Mouse (Mus musculus): Measurements from ENCODE around the gene Fam160a1. TPM values are rescaled to one million over a fixed set of nuclear protein-coding genes. Genes with fewer than 3 reads are reported as not detected.

Gene Fam160a1
- total and polyA plus RNA-seq, 3 experiments: 25.0 to 68.1 (median 47.0) TPM

DNA sequence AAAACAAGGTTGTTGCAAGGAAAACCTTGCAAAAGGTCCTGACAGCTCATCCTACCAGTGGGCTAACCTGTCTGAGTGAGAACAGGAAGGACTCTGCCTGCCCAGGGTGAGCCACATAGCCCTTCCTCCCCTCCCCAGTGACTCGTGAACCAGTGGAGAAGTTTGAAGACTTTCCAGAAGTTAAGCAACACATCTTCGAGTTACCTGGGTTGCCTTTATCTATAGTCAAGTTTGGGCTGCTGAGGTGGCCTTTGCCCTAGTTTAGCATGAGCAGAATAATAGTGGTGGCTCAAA lies 182.0 kb downstream of the Fam160a1 start:
- H3K27ac ChIP-seq: no peak overlapping the region
- peaks cover 4% of the 10 kb centered on the region; the same call in 1 of the 2 replicates for H3K4me1 ChIP-seq (ENCODE audit: control insufficient read depth, insufficient read depth, low read length)
- H3K36me3 ChIP-seq (ENCODE audit: control insufficient read depth, insufficient read depth, low read length): no peaks in the 10 kb centered on the region; the same call in 1 of the 2 replicates
- TF ChIP-seq EP300 (IDR thresholded peaks at IDR 0.05; ENCODE audit: insufficient read depth, low read depth, low read length): no peak
- no peak for TF ChIP-seq CTCF (IDR thresholded peaks at IDR 0.05)
- no peak for TF ChIP-seq POLR2A (IDR thresholded peaks at IDR 0.05; ENCODE audit: insufficient read depth, low read depth, low read length)
- no peaks in the 10 kb centered on the region for H3K27me3 ChIP-seq (ENCODE audit: control insufficient read depth, insufficient read depth, low read length)
- H3K4me3 ChIP-seq: no peak overlapping the region
- DNase-seq: no peak
- H3K79me2 ChIP-seq (replicated peaks; ENCODE audit: control insufficient read depth, insufficient read depth, low read length): no peaks in the 10 kb centered on the region
- 46% methylated on average over 2 of the region's 2 CpGs for WGBS
- intact Hi-C loops (cut with DNase I): no loop called here
- H3K9ac ChIP-seq (ENCODE audit: low read depth, low read length): no peak overlapping the region

DNA sequence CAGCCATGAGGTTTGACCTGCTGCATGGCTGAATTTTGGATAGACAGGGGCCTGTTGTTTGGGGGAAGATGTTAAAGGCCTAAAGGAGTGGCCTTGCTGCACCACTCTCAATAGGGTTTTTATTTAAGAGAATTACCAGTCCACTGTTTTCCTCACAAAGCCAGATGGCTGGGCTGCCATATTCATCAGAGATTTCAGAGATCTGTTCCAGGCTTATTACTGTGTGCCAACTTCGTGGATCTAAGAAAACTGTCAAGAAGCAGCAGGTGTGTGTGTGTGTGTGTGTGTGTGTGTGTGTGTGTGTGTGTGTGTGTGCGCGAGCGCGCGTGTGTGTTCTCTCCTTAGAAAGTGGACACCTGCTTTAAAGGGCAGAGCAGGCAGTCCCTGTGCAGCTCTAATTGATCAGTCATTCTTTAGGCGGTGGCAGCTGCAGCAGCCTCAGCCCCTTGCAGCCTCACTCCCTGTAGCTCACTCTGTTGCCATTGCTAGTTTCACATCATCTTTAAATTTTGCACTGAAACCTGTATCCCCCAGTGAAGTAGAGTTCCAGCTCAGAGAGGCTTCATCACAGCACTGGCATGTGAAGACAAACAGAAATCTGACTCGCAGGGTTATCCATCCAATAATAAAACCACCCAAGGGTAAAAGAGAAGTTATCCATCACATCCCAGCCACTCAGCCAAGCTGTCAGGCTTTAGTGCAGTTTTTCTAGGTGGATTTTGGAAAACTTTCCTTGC lies 182.5 kb downstream of the Fam160a1 start:
- Histone ChIP-seq H3K9ac (ENCODE audit: low read depth, low read length) (no peak overlapping the region), H3K27ac (no peak overlapping the region)
- intact Hi-C loops (cut with DNase I): no loop called here

GRCm38 (mm10) chr3:85633733-85634132 lies 183.4 kb downstream of the Fam160a1 start:
- TF ChIP-seq POLR2A (IDR thresholded peaks at IDR 0.05; ENCODE audit: insufficient read depth, low read depth, low read length): no peak
- no peak for TF ChIP-seq EP300 (IDR thresholded peaks at IDR 0.05; ENCODE audit: insufficient read depth, low read depth, low read length)
- no peak for TF ChIP-seq CTCF (IDR thresholded peaks at IDR 0.05)
- no peaks in the 10 kb centered on the region for H3K27me3 ChIP-seq (ENCODE audit: control insufficient read depth, insufficient read depth, low read length)
- H3K4me3 ChIP-seq: no peak overlapping the region
- intact Hi-C loops (cut with DNase I): no loop called here
- DNase-seq: no peak
- H3K79me2 ChIP-seq (replicated peaks; ENCODE audit: control insufficient read depth, insufficient read depth, low read length): no peaks in the 10 kb centered on the region
- no peak overlapping the region for H3K27ac ChIP-seq
- 75% methylated on average over 2 of the region's 2 CpGs for WGBS
- H3K9ac ChIP-seq (ENCODE audit: low read depth, low read length): no peak overlapping the region
- H3K36me3 ChIP-seq (ENCODE audit: control insufficient read depth, insufficient read depth, low read length): no peaks in the 10 kb centered on the region; the same call in 1 of the 2 replicates
- H3K4me1 ChIP-seq (ENCODE audit: control insufficient read depth, insufficient read depth, low read length): peaks cover 4% of the 10 kb centered on the region; the same call in 1 of the 2 replicates

More for the DNA sequence above, 182.5 kb downstream of the Fam160a1 start:
- Histone ChIP-seq H3K36me3 (ENCODE audit: control insufficient read depth, insufficient read depth, low read length) (no peaks in the 10 kb centered on the region; the same call in 1 of the 2 replicates), H3K79me2 (replicated peaks; ENCODE audit: control insufficient read depth, insufficient read depth, low read length) (no peaks in the 10 kb centered on the region), H3K27me3 (ENCODE audit: control insufficient read depth, insufficient read depth, low read length) (no peaks in the 10 kb centered on the region), H3K4me1 (ENCODE audit: control insufficient read depth, insufficient read depth, low read length) (peaks cover 4% of the 10 kb centered on the region; the same call in 1 of the 2 replicates), H3K4me3 (no peak overlapping the region)
- no peak for DNase-seq
- no peak for TF ChIP-seq POLR2A (IDR thresholded peaks at IDR 0.05; ENCODE audit: insufficient read depth, low read depth, low read length)
- TF ChIP-seq CTCF (IDR thresholded peaks at IDR 0.05): no peak
- no peak for TF ChIP-seq EP300 (IDR thresholded peaks at IDR 0.05; ENCODE audit: insufficient read depth, low read depth, low read length)
- 90% methylated on average over 8 of the region's 8 CpGs for WGBS

DNA sequence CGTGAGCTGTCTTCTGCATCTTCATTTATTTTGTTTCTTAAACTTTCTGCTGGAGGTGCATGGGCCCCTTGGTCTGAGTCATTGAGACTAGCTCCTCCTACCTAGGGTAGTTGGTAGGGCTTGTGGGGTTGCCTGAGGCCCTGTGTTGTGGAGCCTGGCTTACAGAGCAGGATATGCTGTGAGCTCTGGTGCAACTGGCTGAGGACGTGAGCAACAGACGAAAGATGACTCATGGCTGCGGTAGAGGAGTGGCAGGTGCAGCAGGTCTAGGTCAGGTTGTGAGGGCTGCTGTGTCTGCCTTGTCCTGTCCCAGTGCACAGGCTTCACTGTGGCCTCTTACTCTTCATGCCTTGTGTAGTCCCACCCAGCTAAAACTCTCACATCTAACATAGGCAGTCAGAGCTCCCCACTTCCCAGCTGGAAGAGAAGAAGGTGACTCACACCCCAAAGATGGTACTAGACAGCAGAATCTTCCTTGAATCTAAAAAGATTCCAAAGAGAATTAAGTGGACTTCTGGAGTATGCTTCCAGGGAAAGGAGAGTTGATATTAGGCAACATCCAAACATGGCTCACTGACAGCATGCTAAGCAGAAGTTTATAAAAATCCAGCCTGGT lies 187.1 kb downstream of the Fam160a1 start:
- Histone ChIP-seq H3K4me1 (ENCODE audit: control insufficient read depth, insufficient read depth, low read length) (no peaks in the 10 kb centered on the region), H3K36me3 (ENCODE audit: control insufficient read depth, insufficient read depth, low read length) (no peaks in the 10 kb centered on the region), H3K4me3 (no peak overlapping the region), H3K79me2 (replicated peaks; ENCODE audit: control insufficient read depth, insufficient read depth, low read length) (no peaks in the 10 kb centered on the region), H3K27me3 (ENCODE audit: control insufficient read depth, insufficient read depth, low read length) (no peaks in the 10 kb centered on the region), H3K27ac (no peak overlapping the region), H3K9ac (ENCODE audit: low read depth, low read length) (no peak overlapping the region)
- intact Hi-C loops (cut with DNase I): no loop called here
- 94% methylated on average over 4 of the region's 4 CpGs for WGBS
- TF ChIP-seq CTCF (IDR thresholded peaks at IDR 0.05) (no peak), EP300 (IDR thresholded peaks at IDR 0.05; ENCODE audit: insufficient read depth, low read depth, low read length) (no peak), POLR2A (IDR thresholded peaks at IDR 0.05; ENCODE audit: insufficient read depth, low read depth, low read length) (no peak)
- no peak for DNase-seq

- TF ChIP-seq CTCF (IDR thresholded peaks at IDR 0.05) (no peak), POLR2A (IDR thresholded peaks at IDR 0.05; ENCODE audit: insufficient read depth, low read depth, low read length) (no peak), EP300 (IDR thresholded peaks at IDR 0.05; ENCODE audit: insufficient read depth, low read depth, low read length) (no peak)
- no peaks in the 10 kb centered on the region for H3K79me2 ChIP-seq (replicated peaks; ENCODE audit: control insufficient read depth, insufficient read depth, low read length)
- no peaks in the 10 kb centered on the region for H3K36me3 ChIP-seq (ENCODE audit: control insufficient read depth, insufficient read depth, low read length)
- H3K4me3 ChIP-seq: no peak overlapping the region
- DNase-seq: no peak
- H3K27ac ChIP-seq: no peak overlapping the region
- intact Hi-C loops (cut with DNase I): no loop called here
- 92% methylated on average over 1 of the region's 1 CpGs for WGBS
- no peak overlapping the region for H3K9ac ChIP-seq (ENCODE audit: low read depth, low read length)
- H3K4me1 ChIP-seq (ENCODE audit: control insufficient read depth, insufficient read depth, low read length): no peaks in the 10 kb centered on the region
- H3K27me3 ChIP-seq (ENCODE audit: control insufficient read depth, insufficient read depth, low read length): no peaks in the 10 kb centered on the region
Measured at GRCm38 (mm10) chr3:85619751-85620150, 197.3 kb downstream of the Fam160a1 start.

DNA sequence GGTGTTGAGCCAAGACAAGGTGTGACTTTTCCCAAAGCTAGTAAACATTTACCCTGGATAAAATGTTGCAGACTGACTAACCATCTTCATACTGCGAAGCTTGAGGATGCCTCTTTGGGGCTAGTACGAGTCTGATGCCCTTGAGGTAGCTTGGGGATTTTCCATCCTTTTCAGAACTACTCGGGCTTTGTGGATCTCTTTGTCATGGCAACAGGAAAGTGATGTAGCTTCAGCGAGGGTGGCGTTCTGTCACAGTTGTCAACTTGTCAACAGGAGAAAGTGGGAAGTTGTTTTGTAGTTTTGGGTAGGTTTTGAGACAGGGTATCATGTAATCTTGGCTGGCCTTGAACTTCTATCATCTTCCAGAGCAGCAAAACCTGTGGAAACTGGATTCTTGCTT lies 197.7 kb downstream of the Fam160a1 start:
- 84% methylated on average over 5 of the region's 5 CpGs for WGBS
- no peak for DNase-seq
- Histone ChIP-seq H3K4me1 (ENCODE audit: control insufficient read depth, insufficient read depth, low read length) (no peaks in the 10 kb centered on the region), H3K27me3 (ENCODE audit: control insufficient read depth, insufficient read depth, low read length) (no peaks in the 10 kb centered on the region), H3K4me3 (no peak overlapping the region), H3K79me2 (replicated peaks; ENCODE audit: control insufficient read depth, insufficient read depth, low read length) (no peaks in the 10 kb centered on the region), H3K36me3 (ENCODE audit: control insufficient read depth, insufficient read depth, low read length) (no peaks in the 10 kb centered on the region), H3K27ac (no peak overlapping the region), H3K9ac (ENCODE audit: low read depth, low read length) (no peak overlapping the region)
- intact Hi-C loops (cut with DNase I): no loop called here
- TF ChIP-seq EP300 (IDR thresholded peaks at IDR 0.05; ENCODE audit: insufficient read depth, low read depth, low read length): no peak
- no peak for TF ChIP-seq CTCF (IDR thresholded peaks at IDR 0.05)
- no peak for TF ChIP-seq POLR2A (IDR thresholded peaks at IDR 0.05; ENCODE audit: insufficient read depth, low read depth, low read length)
